Mouse (Mus musculus): ENCODE data around the gene Ppid. TPM values are rescaled to one million over a fixed set of nuclear protein-coding genes. Genes with fewer than 3 reads are reported as not detected.

Ppid gene
- total RNA-seq, 2 experiments from 2014 or later, result 75.4 to 81.6 TPM

Other genes with a start within 250 kb of the Ppid start
- gene Fnip2, start 23.5 kb upstream of the Ppid start, total RNA-seq (2021), result 10 to 100 TPM; 19.9 to 21.0 TPM
- gene 4930579G24Rik, start 37.7 kb downstream of the Ppid start, total RNA-seq (2021), result 1 to 10 TPM; 1.9 TPM
- 10 to 100 TPM; 26.2 to 27.2 TPM for gene Etfdh, start 38.2 kb downstream of the Ppid start, total RNA-seq (2021)
- gene Rxfp1, start 146.5 kb downstream of the Ppid start, total RNA-seq (2021), result 10 to 100 TPM in 1 of 2 experiments, 1 to 10 TPM in 1; 6.8 to 12.0 TPM